Mouse (Mus musculus) brain, adult 2 months (tissue): ENCODE measurements around the gene Rdh14.

Experiments used
- DNase-seq: peaks from one replicate; pipeline ENCODE4 v3.0.0; 2011; ENCODE audit warnings: low read depth, low spot score

Rdh14 gene

DNA sequence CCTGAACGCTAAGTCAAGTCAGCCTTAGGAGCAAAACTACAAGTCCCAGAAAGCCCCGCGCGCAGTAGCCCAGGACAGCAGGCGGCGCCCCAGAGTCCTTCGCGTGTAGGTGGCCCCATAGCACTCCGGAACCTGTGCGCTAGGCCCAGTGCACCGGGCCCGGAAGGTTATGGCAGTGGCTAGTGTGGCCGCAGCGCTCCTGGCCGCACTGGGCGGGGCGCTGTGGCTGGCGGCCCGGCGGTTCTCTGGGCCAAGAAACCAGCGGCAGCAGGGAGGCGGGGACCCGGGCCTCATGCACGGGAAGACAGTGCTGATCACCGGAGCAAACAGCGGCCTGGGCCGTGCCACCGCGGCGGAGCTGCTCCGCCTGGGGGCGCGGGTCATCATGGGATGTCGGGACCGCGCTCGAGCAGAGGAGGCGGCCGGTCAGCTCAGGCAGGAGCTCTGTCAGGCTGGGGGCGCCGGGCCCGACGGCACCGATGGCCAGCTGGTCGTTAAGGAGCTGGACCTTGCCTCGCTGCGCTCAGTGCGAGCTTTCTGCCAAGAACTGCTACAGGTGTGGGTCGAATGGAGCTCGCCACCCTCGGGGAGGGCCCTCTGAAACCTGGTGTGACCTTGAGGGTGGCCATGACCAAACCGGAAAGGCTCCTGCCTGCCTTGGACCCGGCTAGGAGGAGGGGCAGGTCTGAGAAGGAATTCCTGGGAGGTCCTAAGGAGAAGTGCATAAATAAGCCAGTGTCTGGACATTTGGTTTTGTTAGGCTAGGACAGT lies at the start of gene Rdh14:
Gene Rdh14, plus strand, starts transcription at position 102 of the 771 bp plus-strand sequence.
- DNase-seq, result peak; percentile 98

GRCm38 (mm10) chr12:10350706-10351105 lies 39.9 kb upstream of the Rdh14 start:
- DNase-seq, result peak; percentile 8

DNA sequence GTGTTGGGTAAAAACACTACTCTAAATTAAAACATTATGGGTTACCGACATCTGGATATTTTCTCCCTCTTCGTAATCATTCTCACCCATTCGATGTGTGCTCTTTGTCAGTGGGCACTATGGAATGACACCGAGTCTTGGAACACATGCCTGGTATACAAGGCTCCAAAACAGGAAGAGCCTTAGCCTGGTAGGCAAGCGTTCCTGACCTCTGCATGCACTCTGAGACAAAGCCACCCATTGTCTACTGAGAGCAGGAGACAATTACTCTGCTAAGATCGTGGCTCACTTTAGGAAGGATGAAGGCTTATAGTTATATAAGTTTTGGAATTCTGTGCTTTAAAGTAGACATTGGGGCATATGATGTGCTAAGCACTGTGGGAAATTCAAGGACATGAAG lies 32.8 kb upstream of the Rdh14 start:
- no peak for DNase-seq

- no peak for DNase-seq
These were observed 20.9 kb upstream of the Rdh14 start, which contains the start of gene Nt5c1b for GRCm38 (mm10) chr12:10369673-10370072. Gene Nt5c1b, plus strand, starts transcription at chr12:10369973.

- DNase-seq, result peak; percentile 50
These were observed 10.2 kb downstream of the Rdh14 start for GRCm38 (mm10) chr12:10400788-10401187.

GRCm38 (mm10) chr12:10402421-10403115 lies 12.0 kb downstream of the Rdh14 start:
- no peak for DNase-seq

- no peak for DNase-seq
These were observed 20.1 kb downstream of the Rdh14 start for GRCm38 (mm10) chr12:10410511-10411179.

DNA sequence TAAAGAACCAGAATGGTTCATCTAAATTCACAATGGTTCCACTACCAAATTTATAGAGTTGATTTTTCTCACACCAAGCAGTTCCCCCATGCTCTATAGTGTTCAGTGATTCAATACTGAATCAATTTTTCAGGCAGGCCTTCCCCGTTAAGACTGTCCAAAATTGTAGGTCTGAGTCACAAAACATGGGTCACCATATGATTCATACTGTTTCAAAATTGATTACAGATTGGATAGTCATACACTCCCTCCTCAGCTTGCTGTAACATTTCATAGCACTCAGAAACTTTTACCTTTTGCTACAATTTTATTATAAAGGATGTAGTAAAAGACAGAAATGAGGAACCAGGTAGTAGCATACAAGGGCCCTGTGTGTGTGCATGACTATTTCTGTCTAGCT lies 20.9 kb downstream of the Rdh14 start:
- DNase-seq, result no peak

GRCm38 (mm10) chr12:10422347-10422746 lies 31.8 kb downstream of the Rdh14 start:
- DNase-seq, result no peak

DNA sequence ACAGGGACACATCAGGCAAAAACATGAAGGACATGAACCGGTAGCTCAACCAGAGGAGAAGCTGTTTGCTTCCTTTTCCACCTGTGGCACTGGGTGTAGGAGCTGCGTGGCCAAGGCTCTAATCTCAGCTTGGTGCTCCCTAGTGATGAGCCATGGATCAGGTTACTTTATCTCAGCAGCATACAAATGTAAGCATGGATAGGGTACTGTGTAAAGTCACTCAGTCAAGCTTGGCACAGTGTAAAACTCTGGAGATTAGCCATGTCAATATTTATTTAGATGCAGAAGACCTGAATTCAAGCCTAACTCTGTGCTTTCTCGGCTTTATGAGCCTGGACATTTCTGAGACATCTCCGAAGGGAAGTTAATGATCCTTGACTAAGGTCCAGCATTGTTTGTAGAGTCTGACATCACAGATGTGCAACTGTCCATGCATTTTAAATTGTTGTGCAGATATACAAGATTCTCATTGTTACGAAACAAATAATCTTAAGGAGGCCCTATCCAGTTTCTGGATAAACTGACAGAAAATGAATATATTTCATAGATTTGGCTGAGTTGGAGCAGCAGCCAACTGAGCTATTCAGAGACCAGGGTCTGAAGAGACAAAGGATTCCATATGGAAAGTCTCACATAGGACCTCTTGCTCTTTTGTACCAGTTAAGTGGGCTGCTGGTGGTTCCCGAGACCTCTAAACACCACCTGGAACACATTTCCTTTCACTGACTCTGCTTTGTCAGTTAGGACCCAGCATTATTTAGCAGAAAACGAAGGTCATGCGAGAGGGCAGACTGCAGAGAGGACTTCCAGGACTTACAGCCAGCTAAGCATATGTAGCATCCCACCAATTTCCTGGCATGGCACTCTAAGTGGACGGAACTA lies 35.7 kb downstream of the Rdh14 start:
- no peak for DNase-seq

- DNase-seq, result no peak
These were observed 40.4 kb downstream of the Rdh14 start for GRCm38 (mm10) chr12:10430999-10431398.

DNA sequence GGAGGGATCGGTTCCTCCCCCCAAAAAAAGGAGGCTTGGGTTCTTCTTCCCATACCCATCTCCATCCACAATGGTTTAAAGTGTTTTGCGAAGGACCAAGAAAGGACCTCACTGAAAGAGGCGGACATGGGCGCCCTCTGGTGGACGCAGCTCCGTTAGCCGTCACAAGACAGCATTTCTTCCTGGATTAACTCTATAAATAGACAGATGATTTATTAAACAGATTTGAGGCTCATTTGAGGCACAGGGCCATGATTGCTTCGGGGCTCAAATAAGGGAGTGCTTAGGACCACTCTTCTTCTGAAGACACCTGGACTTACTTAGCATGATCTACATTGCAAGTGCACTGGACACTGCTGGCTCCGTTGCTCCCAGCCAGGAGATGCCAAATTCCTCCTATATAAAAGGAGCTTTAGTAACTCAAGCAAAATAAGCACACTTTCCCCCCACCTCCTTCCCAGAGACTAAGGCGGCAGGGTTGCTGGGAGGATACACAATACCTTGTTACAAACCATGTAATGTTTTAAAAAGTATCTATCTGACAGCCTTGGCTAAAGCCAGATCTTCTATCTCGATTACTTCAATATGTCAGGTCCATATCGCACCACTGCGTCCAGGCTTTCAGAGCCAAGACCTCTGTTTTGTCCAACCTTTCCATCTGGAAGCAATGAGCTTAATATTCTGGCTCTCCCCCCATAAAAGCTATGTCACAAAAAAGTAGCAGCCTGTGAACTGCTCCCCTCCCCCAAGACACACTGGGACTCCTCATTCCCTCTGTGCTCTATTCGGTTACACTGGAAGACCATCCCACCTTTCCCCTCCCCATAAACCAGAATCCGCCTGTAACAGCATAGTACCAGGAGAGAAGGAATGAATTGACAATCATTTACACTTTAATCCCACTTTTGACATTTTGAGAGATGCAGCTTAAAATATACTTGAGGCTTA lies 47.8 kb downstream of the Rdh14 start:
- peak; percentile 81 for DNase-seq

GRCm38 (mm10) chr12:10439483-10440235 lies 49.1 kb downstream of the Rdh14 start:
- no peak for DNase-seq
